Mouse (Mus musculus): ENCODE data around the gene Nudt9.

GRCm38 (mm10) chr5:104071048-104071447 is 24.9 kb downstream of the Nudt9 start:
- TF ChIP-seq CTCF (conservative IDR thresholded peaks at IDR 0.05; ENCODE audit: low read length) (no peak), NANOG (IDR thresholded peaks at IDR 0.05; ENCODE audit: borderline replicate concordance, low read length) (no peak), POU5F1 (IDR thresholded peaks at IDR 0.05; ENCODE audit: borderline replicate concordance, low read length) (no peak)
